Mouse (Mus musculus) embryonic fibroblast, embryonic 13.5 days (primary cell): ENCODE results near the gene Nelfb. TPM values are rescaled to one million over a fixed set of nuclear protein-coding genes. Genes with fewer than 3 reads are reported as not detected.

Experiments used
- H3K27ac ChIP-seq: 2 replicates; pipeline ENCODE4 v1.5.1; 2012; ENCODE audit warnings: low read length, control low read depth, inconsistent platforms; ENCODE audit not compliant: insufficient read depth
- H3K4me1 ChIP-seq: 2 replicates; pipeline ENCODE4 v1.6.1; 2011; ENCODE audit warnings: low read length; ENCODE audit not compliant: control insufficient read depth, insufficient read depth
- H3K4me3 ChIP-seq: 2 replicates; pipeline ENCODE4 v1.5.1; 2011; ENCODE audit warnings: mild to moderate bottlenecking, control low read depth, low read length; ENCODE audit not compliant: insufficient read depth
- CTCF ChIP-seq: IDR thresholded peaks from 2 replicates; pipeline ENCODE4 v1.5.1; 2011; ENCODE audit warnings: mild to moderate bottlenecking, control low read depth, low read length, moderate library complexity, borderline replicate concordance; ENCODE audit not compliant: insufficient read depth
- POLR2A ChIP-seq: IDR thresholded peaks from 2 replicates; pipeline ENCODE4 v1.6.1; 2011; ENCODE audit warnings: low read depth, mild to moderate bottlenecking, control low read depth, low read length, moderate library complexity
- polyA plus RNA-seq: library from polyadenylated mRNA; stranded (reverse); fragments of >200 nt; gene quantifications from 2 replicates; pipeline ENCODE4 v1.2.4, GENCODE M21; 2011; ENCODE audit warnings: low read depth; ENCODE audit not compliant: missing spikeins, insufficient read length

Gene Nelfb
- polyA plus RNA-seq, 1 experiment: 38.8 TPM

DNA sequence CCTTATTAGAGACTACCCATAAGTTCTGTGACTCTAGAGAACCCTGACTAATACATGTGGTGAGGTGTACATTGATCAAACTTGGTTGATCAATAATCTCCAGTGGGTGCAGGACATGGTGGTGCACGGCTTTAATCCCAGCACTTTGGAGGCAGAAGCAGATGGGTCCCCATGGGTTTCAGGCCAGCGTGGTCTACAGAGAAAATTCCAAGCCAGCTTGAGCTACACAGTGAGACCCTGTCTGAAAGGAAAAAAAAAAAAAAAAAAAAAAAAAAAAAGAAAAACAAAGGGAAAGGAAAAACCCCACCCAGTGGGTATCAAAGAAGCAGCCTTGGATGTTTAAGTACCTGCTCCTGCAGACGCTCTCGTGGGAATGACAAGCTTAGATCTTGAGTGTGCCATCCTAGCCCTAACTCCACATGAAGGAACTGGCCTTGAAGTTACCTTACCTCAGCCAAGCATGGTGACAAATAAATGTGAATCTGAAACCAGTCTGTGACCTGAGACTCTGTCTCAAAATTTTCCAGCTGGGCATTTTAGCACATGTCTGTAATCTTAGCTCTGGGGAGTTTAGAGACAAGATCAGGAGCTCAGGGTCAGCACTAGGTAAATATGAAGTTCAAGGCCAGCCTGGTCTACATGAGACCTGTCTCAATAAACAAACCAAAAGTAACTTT lies 59.9 kb downstream of the Nelfb start:
- Histone ChIP-seq H3K27ac (no peak overlapping the region), H3K4me3 (no peak overlapping the region), H3K4me1 (no peaks in the 10 kb centered on the region)
- TF ChIP-seq CTCF: no peak
- TF ChIP-seq POLR2A: no peak

Other genes starting within 250 kb of the Nelfb start
- 12.5 and 14.8 TPM in 2 replicates for gene Dph7, start 249.1 kb downstream of the Nelfb start, polyA plus RNA-seq
- 39.1 and 46.0 TPM in 2 replicates for gene Mrpl41, start 236.4 kb downstream of the Nelfb start, polyA plus RNA-seq
- 8.5 and 10.4 TPM in 2 replicates for gene Pnpla7, start 235.5 kb downstream of the Nelfb start, polyA plus RNA-seq
- gene Nsmf, start 157.1 kb downstream of the Nelfb start, polyA plus RNA-seq: 46.7 and 47.8 TPM in 2 replicates
- not detected in 2 replicates for gene Entpd8, start 131.2 kb downstream of the Nelfb start, polyA plus RNA-seq
- not detected in 2 replicates for gene Noxa1, start 116.3 kb downstream of the Nelfb start, polyA plus RNA-seq
- gene Nrarp, start 30.7 kb downstream of the Nelfb start, polyA plus RNA-seq: 1.7 and 3.2 TPM in 2 replicates
- gene Tor4a, start 14.6 kb downstream of the Nelfb start, polyA plus RNA-seq: 17.5 and 21.8 TPM in 2 replicates
- not detected in 2 replicates for gene Stpg3, start 3.1 kb upstream of the Nelfb start, polyA plus RNA-seq
- not detected in 2 replicates for gene Fam166a, start 7.3 kb upstream of the Nelfb start, polyA plus RNA-seq
- 209 and 237 TPM in 2 replicates for gene Tubb4b, start 13.2 kb upstream of the Nelfb start, polyA plus RNA-seq
- not detected in 2 replicates for gene Slc34a3, start 22.9 kb upstream of the Nelfb start, polyA plus RNA-seq
- gene Rnf224, start 25.3 kb upstream of the Nelfb start, polyA plus RNA-seq: not detected in 2 replicates
- gene Rnf208, start 30.8 kb upstream of the Nelfb start, polyA plus RNA-seq: 0.42 TPM in 1 of 2 replicates, not detected in the other
- not detected in 2 replicates for gene Cysrt1, start 31.0 kb upstream of the Nelfb start, polyA plus RNA-seq
- 2.3 TPM in 1 of 2 replicates, not detected in the other for gene AL732309.1, start 35.4 kb upstream of the Nelfb start, polyA plus RNA-seq
- gene Tmem203, start 44.0 kb upstream of the Nelfb start, polyA plus RNA-seq: 11.6 and 15.3 TPM in 2 replicates
- 7.1 and 9.5 TPM in 2 replicates for gene Tprn, start 51.1 kb upstream of the Nelfb start, polyA plus RNA-seq
- 46.2 and 49.4 TPM in 2 replicates for gene Ssna1, start 60.9 kb upstream of the Nelfb start, polyA plus RNA-seq
- 93.8 and 95.3 TPM in 2 replicates for gene Anapc2, start 61.0 kb upstream of the Nelfb start, polyA plus RNA-seq
- gene Tmem210, start 76.7 kb upstream of the Nelfb start, polyA plus RNA-seq: not detected in 2 replicates
- gene Lrrc26, start 78.4 kb upstream of the Nelfb start, polyA plus RNA-seq: not detected in 2 replicates
- gene Grin1, start 107.7 kb upstream of the Nelfb start, polyA plus RNA-seq: 1.6 and 1.7 TPM in 2 replicates
- gene Man1b1, start 120.8 kb upstream of the Nelfb start, polyA plus RNA-seq: 41.1 and 70.7 TPM in 2 replicates
- gene Dpp7, start 144.9 kb upstream of the Nelfb start, polyA plus RNA-seq: 29.9 and 32.9 TPM in 2 replicates
- gene Uap1l1, start 154.2 kb upstream of the Nelfb start, polyA plus RNA-seq: 40.0 and 42.2 TPM in 2 replicates
- gene Sapcd2, start 160.8 kb upstream of the Nelfb start, polyA plus RNA-seq: 3.3 and 5.2 TPM in 2 replicates
- 0.33 and 2.2 TPM in 2 replicates for gene Entpd2, start 184.4 kb upstream of the Nelfb start, polyA plus RNA-seq
- gene Npdc1, start 187.9 kb upstream of the Nelfb start, polyA plus RNA-seq: 86.0 and 107 TPM in 2 replicates
- not detected in 2 replicates for gene Fut7, start 211.8 kb upstream of the Nelfb start, polyA plus RNA-seq
- gene Abca2, start 217.2 kb upstream of the Nelfb start, polyA plus RNA-seq: 7.8 and 12.1 TPM in 2 replicates
- gene Clic3, start 245.3 kb upstream of the Nelfb start, polyA plus RNA-seq: not detected in 2 replicates
- 12.9 and 13.6 TPM in 2 replicates for gene Paxx, start 249.6 kb upstream of the Nelfb start, polyA plus RNA-seq